Mouse (Mus musculus) layer of hippocampus, adult 18-20 months (tissue): Measurements from ENCODE around the gene Aym1. TPM values are rescaled to one million over a fixed set of nuclear protein-coding genes. Genes with fewer than 3 reads are reported as not detected.
A peak's percentile ranks its signal among the peaks of the same experiment; 100 is the strongest.
"Not testable (repeated sequence)": the region's sequence is repeated elsewhere in the genome, so short reads cannot be mapped to it uniquely, and the experiment has no call there.

ENCODE experiments used
- DNase-seq, 2 experiments: peaks; one replicate each; pipeline ENCODE4 v3.0.0; 2022; ENCODE audit warnings: low spot score in 2 of 2
- long read RNA-seq: library from polyadenylated mRNA; stranded (forward); transcript quantifications from one replicate; pipeline ENCODE4 v2.0.0, GENCODE M21; 2021
- total RNA-seq, 2 experiments: library from RNA; stranded (reverse); gene quantifications; 2 replicates each; pipeline ENCODE4 v1.2.3; 2021

Gene Aym1
- not detected for total RNA-seq
- long read RNA-seq, result 0 reads

- DNase-seq, result no peak
These were observed at the start of gene Aym1 for GRCm38 (mm10) chr5:113357186-113357585. Gene Aym1 (plus strand): TSS chr5:113357294.

DNA sequence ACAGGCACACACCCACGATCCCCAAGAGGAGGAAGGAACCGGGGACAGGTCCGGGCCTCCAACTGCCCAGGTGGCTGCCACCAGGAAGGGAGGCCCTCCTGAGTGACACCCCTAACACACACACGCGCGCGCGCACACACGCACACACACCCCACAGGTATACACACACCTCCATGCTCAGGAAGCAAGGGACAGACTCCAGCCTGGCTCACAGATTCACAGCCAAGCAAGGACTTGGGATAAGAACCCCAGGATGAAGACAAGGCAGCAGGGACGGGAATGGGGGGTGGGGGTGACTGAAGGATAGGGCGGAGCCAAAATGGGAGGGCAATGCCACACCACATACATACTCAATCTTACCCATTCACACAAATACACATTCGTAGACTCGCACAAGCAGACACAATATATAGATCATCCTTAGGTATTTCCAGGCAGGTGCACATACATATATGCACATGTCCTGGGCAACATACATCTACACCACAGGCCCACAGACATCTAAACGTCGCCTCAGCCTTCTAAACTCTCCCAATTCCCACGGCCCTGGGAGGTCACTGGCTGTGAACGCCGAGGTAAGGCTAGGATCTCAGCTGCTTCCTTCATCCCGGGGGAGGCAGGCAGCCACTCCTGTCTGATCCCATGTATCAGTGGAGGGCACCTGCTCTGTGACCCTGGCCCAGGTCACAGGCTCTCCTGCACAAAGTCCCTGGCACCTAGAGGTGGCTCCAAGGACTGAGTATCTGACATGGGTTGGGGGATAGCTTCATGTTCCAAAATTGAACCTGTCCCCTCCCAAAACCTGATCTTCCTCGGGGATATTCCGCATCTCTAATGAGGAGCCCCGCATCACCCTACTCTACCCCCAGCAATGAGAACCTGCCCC is 47.4 kb upstream of the Aym1 start:
- no peak for DNase-seq

DNA sequence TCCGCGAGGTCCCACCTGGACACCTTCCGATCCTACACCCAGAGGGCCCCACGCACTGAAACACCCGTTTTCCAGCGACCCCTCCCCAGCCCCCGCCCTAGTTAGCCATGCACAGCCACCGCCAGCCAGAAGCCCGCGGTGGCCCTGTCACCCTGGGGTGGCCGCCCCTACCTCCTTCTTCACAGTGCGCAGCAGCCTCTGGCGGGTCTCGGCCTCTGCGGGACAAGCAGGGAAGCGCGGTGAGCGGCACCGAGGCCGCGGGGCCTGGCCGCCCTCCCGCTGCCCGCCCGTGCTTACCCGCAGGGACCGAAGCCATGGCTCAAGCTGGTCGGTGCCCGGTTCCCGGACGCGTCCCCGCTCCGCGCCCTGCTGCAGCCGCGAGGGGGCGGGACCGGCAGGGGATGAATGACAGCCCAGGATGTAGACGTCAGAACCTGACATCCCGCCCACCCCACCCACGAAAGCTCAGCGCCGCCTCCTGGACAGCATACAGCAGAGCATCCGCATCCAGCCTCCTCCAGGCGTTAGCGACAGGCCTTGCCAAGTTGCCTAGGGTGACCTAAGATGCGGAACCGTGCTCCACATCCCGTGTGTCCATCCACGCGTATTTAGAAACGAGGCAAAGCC is 46.6 kb upstream of the Aym1 start, which contains the start of gene Sgsm1:
Sgsm1 (minus strand) TSS at position 410 of the 627 bp plus-strand sequence.
- peak; percentile 71 to 83 for DNase-seq

- peak; percentile 85 to 95 for DNase-seq
These were observed 43.1 kb upstream of the Aym1 start for GRCm38 (mm10) chr5:113313998-113314397.

DNA sequence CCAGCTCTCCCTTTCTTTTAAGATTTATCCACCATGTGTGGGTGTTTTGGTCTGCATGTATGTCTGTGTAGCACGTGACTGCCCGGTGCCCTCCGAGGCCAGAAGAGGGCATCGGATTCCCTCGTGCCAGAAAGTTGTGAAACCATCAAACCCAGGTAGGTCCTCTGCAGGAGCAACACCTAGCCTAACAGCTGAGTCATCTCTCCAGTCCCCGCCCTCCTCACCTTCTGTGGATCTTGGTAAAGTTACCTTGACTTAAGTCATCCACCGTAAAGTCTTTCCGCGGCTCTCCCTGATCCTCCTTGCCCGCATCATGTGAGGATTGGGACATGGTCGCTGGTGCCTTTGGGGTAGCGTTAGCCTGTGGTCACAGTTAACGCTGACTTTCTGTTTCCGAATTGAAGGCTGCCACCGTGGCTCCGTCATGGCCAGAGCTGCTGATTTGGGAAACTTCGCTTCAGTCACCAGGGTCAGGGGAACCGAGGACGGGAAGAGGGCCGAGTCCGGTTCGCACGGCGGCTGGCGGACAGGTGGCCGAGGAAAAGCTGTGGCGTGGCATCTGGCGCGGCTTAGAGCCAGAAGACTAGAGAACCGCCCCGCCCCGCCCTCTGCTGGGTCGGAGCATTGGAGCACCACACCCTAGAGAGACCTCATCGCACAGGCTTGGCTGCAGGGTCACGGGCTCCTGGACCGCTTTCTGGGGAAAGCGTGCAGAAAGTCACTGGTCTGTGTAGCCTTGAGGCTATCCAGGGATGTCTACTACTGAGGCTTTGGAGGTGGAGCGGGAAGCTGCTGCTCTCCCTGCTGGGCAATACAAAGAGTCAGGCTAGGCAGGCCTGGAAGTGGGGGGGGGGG is 33.1 kb upstream of the Aym1 start:
- no peak for DNase-seq

DNA sequence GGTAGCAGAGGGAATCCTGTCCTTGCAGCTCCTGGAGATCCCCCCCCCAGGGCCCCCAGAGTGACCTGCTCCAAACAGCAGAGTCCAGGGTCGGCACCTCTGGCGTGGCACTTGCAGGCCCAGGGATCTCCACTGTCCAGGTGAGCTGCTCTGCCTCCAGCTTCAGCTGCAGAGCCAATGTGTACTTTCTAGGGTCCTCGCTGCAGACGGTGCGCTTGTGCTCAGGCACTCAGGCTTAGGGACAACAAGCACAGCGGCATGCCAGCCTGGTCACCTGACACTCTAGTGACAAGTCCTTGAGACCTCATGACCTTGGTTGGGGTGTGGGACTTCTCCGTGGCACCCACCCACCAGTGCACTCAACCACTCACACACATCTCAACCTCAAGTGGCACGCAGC is 27.6 kb upstream of the Aym1 start:
- no peak for DNase-seq

DNA sequence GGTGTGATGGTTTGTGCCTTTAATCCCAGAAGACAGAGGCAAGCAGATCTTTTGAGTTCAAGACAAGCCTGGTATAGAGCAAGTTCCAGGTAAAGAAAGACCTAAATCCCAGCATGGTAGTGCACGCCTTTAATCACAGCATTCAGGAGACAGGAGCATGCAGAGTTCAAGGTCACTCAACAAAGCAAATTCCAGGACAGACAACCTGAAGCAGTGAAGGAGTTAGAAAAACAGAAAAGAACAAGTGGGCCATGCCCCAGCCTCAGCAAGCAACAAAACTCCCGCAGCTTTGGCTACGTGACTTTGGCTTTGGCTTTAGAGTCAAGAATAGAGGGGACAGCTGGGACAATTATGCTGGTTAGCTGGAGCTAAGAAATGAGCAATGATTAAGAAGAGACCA is 26.9 kb upstream of the Aym1 start:
- DNase-seq, result no peak

GRCm38 (mm10) chr5:113332239-113332638 is 24.9 kb upstream of the Aym1 start:
- DNase-seq, result no peak

GRCm38 (mm10) chr5:113332899-113333298 is 24.2 kb upstream of the Aym1 start:
- no peak for DNase-seq

GRCm38 (mm10) chr5:113334621-113335530 is 22.2 kb upstream of the Aym1 start:
- DNase-seq, result no peak

- DNase-seq, result no peak
These were observed 21.4 kb upstream of the Aym1 start for GRCm38 (mm10) chr5:113335732-113336131.

- DNase-seq, result no peak
These were observed 20.8 kb upstream of the Aym1 start for GRCm38 (mm10) chr5:113336281-113336680.

DNA sequence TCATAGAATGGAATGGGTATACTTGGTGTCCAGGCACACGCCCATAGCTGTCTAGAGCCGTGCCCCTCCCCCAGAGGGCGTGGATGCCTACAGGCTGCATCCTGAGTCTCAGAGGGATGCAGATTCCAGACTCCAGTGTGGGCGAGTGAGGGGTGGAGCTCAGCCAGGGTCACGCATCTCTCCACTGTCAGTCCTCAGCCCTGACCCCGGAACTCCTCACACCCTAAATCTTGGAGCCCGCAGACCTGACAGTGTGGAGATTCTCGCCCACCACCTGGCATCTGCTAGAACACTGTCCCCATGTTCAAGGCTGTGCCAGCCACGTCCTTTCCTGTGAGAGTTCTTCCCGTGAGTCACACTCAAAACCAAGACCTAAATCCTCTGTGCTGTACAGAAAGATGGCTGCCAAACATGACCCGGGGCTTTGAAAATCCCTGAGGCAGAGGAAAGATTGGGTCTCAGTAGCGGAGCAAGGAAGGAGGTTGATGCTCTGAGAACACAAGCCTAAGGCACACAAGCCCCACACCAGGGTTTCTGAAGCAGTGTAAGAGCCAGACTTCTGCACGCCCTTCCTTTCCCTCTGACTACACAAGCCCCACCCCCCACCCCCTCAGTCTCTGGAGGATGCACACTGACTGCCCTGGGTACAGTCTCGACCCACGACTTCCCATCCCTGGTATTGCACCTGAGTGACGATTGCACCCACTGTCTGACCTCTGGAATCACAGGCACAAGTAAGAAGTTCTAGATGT is 12.3 kb upstream of the Aym1 start:
- DNase-seq, result no peak

GRCm38 (mm10) chr5:113345781-113346180 is 11.3 kb upstream of the Aym1 start:
- DNase-seq, result no peak

DNA sequence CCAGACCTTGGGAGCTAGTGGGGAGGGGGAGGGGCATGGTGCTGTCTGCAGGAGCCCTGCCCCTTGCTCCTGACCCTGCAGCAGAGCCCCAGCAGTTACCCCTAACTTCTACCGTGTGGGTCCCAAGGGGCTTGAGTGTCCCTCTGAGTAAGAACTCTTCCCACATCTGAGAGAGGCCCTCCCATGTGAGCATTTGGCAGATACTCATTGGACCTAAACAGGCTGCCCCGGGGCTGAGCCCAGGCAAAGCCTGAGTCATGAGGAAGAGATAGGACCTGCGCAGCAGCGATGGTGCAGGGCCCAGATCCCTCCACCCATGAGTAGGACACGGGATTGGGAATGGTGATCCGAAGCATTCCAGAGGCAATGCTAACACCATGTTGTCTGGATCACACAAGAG is 10.4 kb upstream of the Aym1 start:
- DNase-seq, result not testable (repeated sequence)

GRCm38 (mm10) chr5:113347593-113347992 is 9.5 kb upstream of the Aym1 start:
- no peak for DNase-seq

DNA sequence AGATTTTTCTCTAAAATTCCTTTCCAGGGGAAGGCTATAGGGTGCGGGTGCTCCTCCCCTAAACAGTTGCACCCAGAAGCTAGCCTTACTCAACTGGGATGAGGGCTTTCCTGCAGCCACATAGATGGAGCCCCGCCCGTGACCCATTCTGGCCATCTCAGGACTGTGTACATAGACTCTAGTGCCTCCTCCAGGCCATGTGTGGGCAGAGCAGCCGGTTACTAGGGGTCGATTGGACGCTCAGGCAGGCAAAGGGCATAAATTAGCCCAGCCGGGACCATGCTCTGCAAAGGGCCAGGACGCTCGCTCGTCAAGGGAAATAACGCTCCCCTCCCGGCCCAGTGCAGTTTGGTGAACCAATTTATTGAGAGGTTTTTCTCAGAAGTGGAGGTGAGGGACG is 8.5 kb upstream of the Aym1 start:
- peak in 1 of 2 experiments; percentile 38 for DNase-seq

DNA sequence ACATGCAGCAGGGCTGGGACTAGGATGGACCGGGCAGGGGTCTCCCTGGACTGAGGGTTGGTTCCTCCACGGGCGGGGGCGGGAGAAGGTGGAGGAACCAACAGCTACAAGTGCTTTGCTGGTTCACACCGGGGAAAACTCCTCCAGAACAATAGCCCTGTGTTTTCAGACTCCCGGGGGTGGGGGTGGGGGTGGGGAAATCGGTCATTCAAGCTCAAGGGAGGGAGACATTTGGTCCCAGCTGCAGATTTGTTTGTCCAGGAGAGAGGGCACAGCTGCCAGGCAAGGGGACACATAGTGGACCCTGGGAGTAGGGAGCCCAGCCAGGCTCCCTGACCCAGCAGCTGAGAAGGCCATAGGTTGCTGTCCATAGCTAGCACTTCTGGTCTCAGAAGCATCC is 7.9 kb upstream of the Aym1 start:
- DNase-seq, result no peak

- DNase-seq, result no peak
These were observed 7.3 kb upstream of the Aym1 start for GRCm38 (mm10) chr5:113349810-113350209.

- peak; percentile 40 to 69 for DNase-seq
These were observed 5.3 kb upstream of the Aym1 start for GRCm38 (mm10) chr5:113351768-113352167.
